Mouse (Mus musculus): ENCODE results near the gene Htt.

Gene Htt

GRCm38 (mm10) chr5:34865367-34865766 lies 103.8 kb downstream of the Htt start:
- ChIA-PET POLR2A (interaction anchor here in 1 of 4 experiments (2.0 kb wide), 1 partner anchor 105 kb away, joined by 5 read pairs; no protein-coding TSS in a partner anchor), CTCF (no interaction called here)

- ChIA-PET CTCF (interaction anchor here in 1 of 4 experiments (0.5 to 0.7 kb wide), 2 partner anchors 116 to 193 kb away, joined by 3 to 5 read pairs; no protein-coding TSS in a partner anchor), POLR2A (interaction anchor here in 1 of 4 experiments (1.0 kb wide), 1 partner anchor 14 kb away, joined by 4 read pairs; no protein-coding TSS in a partner anchor)
Observed at GRCm38 (mm10) chr5:34880307-34880706, 118.8 kb downstream of the Htt start.

GRCm38 (mm10) chr5:34881023-34881422 lies 119.5 kb downstream of the Htt start:
- CTCF ChIA-PET, result no interaction called here
- POLR2A ChIA-PET, result interaction anchor here in 1 of 4 experiments (1.0 kb wide), 1 partner anchor 15 kb away, joined by 4 read pairs; no protein-coding TSS in a partner anchor

GRCm38 (mm10) chr5:34885250-34885649 lies 123.7 kb downstream of the Htt start:
- CTCF ChIA-PET, result no interaction called here
- POLR2A ChIA-PET, result interaction anchor here in 2 of 4 experiments (0.6 to 1.2 kb wide), 3 partner anchors 58 to 219 kb away, joined by 3 to 4 read pairs (median 3); no protein-coding TSS in a partner anchor

GRCm38 (mm10) chr5:34889252-34889651 lies 127.7 kb downstream of the Htt start:
- CTCF ChIA-PET, result no interaction called here

GRCm38 (mm10) chr5:34896697-34897453 lies 135.3 kb downstream of the Htt start:
- ChIA-PET CTCF (interaction anchor here in 1 of 4 experiments (0.6 kb wide), 2 partner anchors 72 to 228 kb away, joined by 3 to 4 read pairs; no protein-coding TSS in a partner anchor), POLR2A (interaction anchor here in 1 of 4 experiments (1.2 kb wide), 1 partner anchor 238 kb away, joined by 4 read pairs; no protein-coding TSS in a partner anchor)

More at GRCm38 (mm10) chr5:34889252-34889651, 127.7 kb downstream of the Htt start:
- POLR2A ChIA-PET, result no interaction called here

GRCm38 (mm10) chr5:34899787-34900469 lies 138.4 kb downstream of the Htt start:
- POLR2A ChIA-PET, result interaction anchor here in 1 of 4 experiments (0.8 to 1.2 kb wide), 3 partner anchors 9 to 82 kb away, joined by 3 read pairs; no protein-coding TSS in a partner anchor

GRCm38 (mm10) chr5:34902371-34902770 lies 140.8 kb downstream of the Htt start:
- POLR2A ChIA-PET, result interaction anchor here in 2 of 4 experiments (0.8 to 2.0 kb wide), 5 partner anchors 13 to 242 kb away, joined by 3 to 7 read pairs (median 4); partner anchors contain the start of genes Grk4 (in 1 of the 2), Nop14 (in 1 of the 2) and Rgs12 (in 1 of the 2)
- CTCF ChIA-PET, result interaction anchor here in 2 of 4 experiments (2.0 to 2.7 kb wide), 2 partner anchors 13 kb away, joined by 8 read pairs; no protein-coding TSS in a partner anchor

More at GRCm38 (mm10) chr5:34899787-34900469, 138.4 kb downstream of the Htt start:
- CTCF ChIA-PET, result interaction anchor here in 1 of 4 experiments (1.9 kb wide), 1 partner anchor 16 kb away, joined by 4 read pairs; no protein-coding TSS in a partner anchor

- ChIA-PET CTCF (interaction anchor here in 2 of 4 experiments (2.0 to 2.7 kb wide), 2 partner anchors 12 to 13 kb away, joined by 8 read pairs; no protein-coding TSS in a partner anchor), POLR2A (interaction anchor here (0.5 to 2.0 kb wide), 8 partner anchors 10 to 1025 kb away, joined by 3 to 7 read pairs (median 4); partner anchors contain the start of genes Rgs12 (in 2 of the 4), Grk4 (in 1 of the 4) and Nop14 (in 1 of the 4))
Observed at GRCm38 (mm10) chr5:34902811-34903385, 141.4 kb downstream of the Htt start.

GRCm38 (mm10) chr5:34904412-34904811 lies 142.9 kb downstream of the Htt start:
- POLR2A ChIA-PET, result interaction anchor here in 1 of 4 experiments (1.6 kb wide), 1 partner anchor 22 kb away, joined by 3 read pairs; no protein-coding TSS in a partner anchor

GRCm38 (mm10) chr5:34907230-34907629 lies 145.7 kb downstream of the Htt start:
- POLR2A ChIA-PET, result interaction anchor here in 1 of 4 experiments (2.0 kb wide), 1 partner anchor 10 kb away, joined by 5 read pairs; no protein-coding TSS in a partner anchor
- CTCF ChIA-PET, result no interaction called here

More at GRCm38 (mm10) chr5:34904412-34904811, 142.9 kb downstream of the Htt start:
- CTCF ChIA-PET, result interaction anchor here in 1 of 4 experiments (0.6 kb wide), 1 partner anchor 16 kb away, joined by 3 read pairs; no protein-coding TSS in a partner anchor

GRCm38 (mm10) chr5:34907910-34908725 lies 146.6 kb downstream of the Htt start, which contains the start of gene Msantd1:
Gene Msantd1, plus strand, starts transcription at chr5:34908012.
- CTCF ChIA-PET, result no interaction called here
- POLR2A ChIA-PET, result interaction anchor here in 2 of 4 experiments (0.5 to 1.4 kb wide), 4 partner anchors 8 to 248 kb away, joined by 3 to 5 read pairs (median 4); partner anchors contain the start of genes Grk4 (in 1 of the 2), Nop14 (in 1 of the 2) and Rgs12 (in 1 of the 2)

- ChIA-PET CTCF (no interaction called here), POLR2A (interaction anchor here in 2 of 4 experiments (0.7 to 1.4 kb wide), 5 partner anchors 9 to 249 kb away, joined by 3 to 4 read pairs (median 3); partner anchors contain the start of genes Grk4 (in 2 of the 2), Nop14 (in 2 of the 2), Lrpap1 (in 1 of the 2) and Rgs12 (in 1 of the 2))
Observed at GRCm38 (mm10) chr5:34908726-34909633, 147.4 kb downstream of the Htt start.

GRCm38 (mm10) chr5:34909634-34910503 lies 148.3 kb downstream of the Htt start:
- ChIA-PET CTCF (no interaction called here), POLR2A (interaction anchor here in 2 of 4 experiments (0.7 to 1.4 kb wide), 5 partner anchors 10 to 250 kb away, joined by 3 to 4 read pairs (median 3); partner anchors contain the start of genes Grk4 (in 2 of the 2), Nop14 (in 2 of the 2), Lrpap1 (in 1 of the 2) and Rgs12 (in 1 of the 2))

GRCm38 (mm10) chr5:34910504-34910815 lies 148.9 kb downstream of the Htt start:
- POLR2A ChIA-PET, result no interaction called here
- CTCF ChIA-PET, result no interaction called here

Data from embryonic stem cell, embryonic (primary cell).